Mouse (Mus musculus) heart, embryonic 11.5 days (tissue): ENCODE measurements at regions not wholly inside any gene's neighbourhood (a gene's known extent, or its start where the extent isn't known, plus 50 kb on each side); places are given as distances from the start of the nearest gene placed in this dataset.

Source experiments
- ATAC-seq: fragments of 200-750 bp; cut with Nextera tagmentation; replicated peaks from 2 replicates; pipeline ENCODE4 v1.8.0; 2017; ENCODE audit warnings: moderate library complexity; ENCODE audit not compliant: insufficient number of reproducible peaks, low FRiP score, low TSS enrichment
- H3K27ac ChIP-seq: fragments of 300-500 bp; sonication (generic); 2 replicates; pipeline ENCODE4 v1.5.1; 2014; ENCODE audit warnings: mild to moderate bottlenecking, low read depth, low read length
- H3K27me3 ChIP-seq: fragments of 300-500 bp; sonication (generic); 2 replicates; pipeline ENCODE4 v1.6.1; 2014; ENCODE audit warnings: mild to moderate bottlenecking, low read length, mixed read lengths; ENCODE audit not compliant: control insufficient read depth, insufficient read depth
- H3K36me3 ChIP-seq: fragments of 300-500 bp; sonication (generic); 2 replicates; pipeline ENCODE4 v1.6.1; 2014; ENCODE audit warnings: mild to moderate bottlenecking, low read length, moderate library complexity, mixed read lengths; ENCODE audit not compliant: control insufficient read depth, insufficient read depth
- H3K4me1 ChIP-seq: fragments of 300-500 bp; sonication (generic); 2 replicates; pipeline ENCODE4 v1.6.1; 2014; ENCODE audit warnings: low read length; ENCODE audit not compliant: control insufficient read depth, insufficient read depth
- H3K4me2 ChIP-seq: fragments of 300-500 bp; sonication (generic); 2 replicates; pipeline ENCODE4 v1.6.1; 2014; ENCODE audit warnings: mild to moderate bottlenecking, moderate library complexity
- H3K4me3 ChIP-seq: fragments of 300-500 bp; sonication (generic); 2 replicates; pipeline ENCODE4 v1.5.1; 2014; ENCODE audit warnings: low read depth, low read length
- H3K9ac ChIP-seq: fragments of 300-500 bp; sonication (generic); 2 replicates; pipeline ENCODE4 v1.6.1; 2014; ENCODE audit warnings: mild to moderate bottlenecking, low read depth, low read length, moderate library complexity
- H3K9me3 ChIP-seq: fragments of 300-500 bp; sonication (generic); replicated peaks from 2 replicates; pipeline ENCODE4 v1.6.1; 2016; ENCODE audit warnings: low read length; ENCODE audit not compliant: control insufficient read depth
- WGBS: fragments of 180-500 bp; shearing (Covaris S2); extraction: QIAGEN DNeasy Blood & Tissue Kit; methylation state at CpG from one replicate; pipeline ENCODE4 v1.1.7; 2014; ENCODE audit not compliant: insufficient replicate concordance; 5-methylcytosine and 5-hydroxymethylcytosine counted together

DNA sequence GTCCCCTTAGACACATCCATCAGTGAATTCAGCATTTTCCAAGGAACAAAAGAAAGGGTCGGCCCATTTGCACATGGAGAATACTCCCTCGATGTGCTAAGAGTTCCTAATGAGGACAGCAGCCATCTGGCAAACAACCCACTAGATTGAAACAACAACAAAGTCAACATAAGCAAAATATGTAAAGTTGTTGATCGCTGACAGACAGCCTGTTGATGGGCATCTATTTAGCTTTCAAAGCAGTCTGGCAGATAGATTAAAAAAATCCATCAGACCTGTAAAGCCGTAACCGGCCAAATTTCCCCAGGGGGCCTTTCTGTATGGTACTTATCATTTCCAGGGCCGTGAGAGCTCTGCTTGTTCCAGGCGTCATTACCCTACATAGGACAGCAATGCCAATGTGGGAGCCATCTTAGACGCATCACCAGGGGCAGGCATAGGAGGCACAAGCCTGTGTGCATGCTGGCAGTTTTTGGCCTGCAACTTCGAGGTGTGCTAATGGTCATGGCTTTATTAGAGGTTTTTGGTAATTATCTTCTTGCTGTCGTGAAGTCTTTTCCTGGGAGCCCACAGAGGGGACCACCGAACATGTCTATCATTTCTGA is 85.7 kb downstream of the Gm11011 start:
- no peaks in the 10 kb centered on the region for H3K9me3 ChIP-seq
- H3K4me1 ChIP-seq: no peaks in the 10 kb centered on the region
- H3K9ac ChIP-seq: no peak overlapping the region
- H3K27me3 ChIP-seq: no peaks in the 10 kb centered on the region
- 86% methylated on average over 11 of the region's 11 CpGs for WGBS
- no peak overlapping the region for H3K4me3 ChIP-seq
- ATAC-seq: no peak
- no peak overlapping the region for H3K27ac ChIP-seq
- no peak overlapping the region for H3K4me2 ChIP-seq
- no peaks in the 10 kb centered on the region for H3K36me3 ChIP-seq

GRCm38 (mm10) chr2:169495368-169495767 is 92.2 kb downstream of the Gm11011 start:
- WGBS: 85% methylated on average over 10 of the region's 10 CpGs
- Histone ChIP-seq H3K27me3 (no peaks in the 10 kb centered on the region), H3K36me3 (no peaks in the 10 kb centered on the region), H3K9me3 (no peaks in the 10 kb centered on the region), H3K9ac (no peak overlapping the region), H3K4me1 (peaks cover 10% of the 10 kb centered on the region), H3K4me3 (no peak overlapping the region), H3K27ac (no peak overlapping the region), H3K4me2 (no peak overlapping the region)
- ATAC-seq: no peak

DNA sequence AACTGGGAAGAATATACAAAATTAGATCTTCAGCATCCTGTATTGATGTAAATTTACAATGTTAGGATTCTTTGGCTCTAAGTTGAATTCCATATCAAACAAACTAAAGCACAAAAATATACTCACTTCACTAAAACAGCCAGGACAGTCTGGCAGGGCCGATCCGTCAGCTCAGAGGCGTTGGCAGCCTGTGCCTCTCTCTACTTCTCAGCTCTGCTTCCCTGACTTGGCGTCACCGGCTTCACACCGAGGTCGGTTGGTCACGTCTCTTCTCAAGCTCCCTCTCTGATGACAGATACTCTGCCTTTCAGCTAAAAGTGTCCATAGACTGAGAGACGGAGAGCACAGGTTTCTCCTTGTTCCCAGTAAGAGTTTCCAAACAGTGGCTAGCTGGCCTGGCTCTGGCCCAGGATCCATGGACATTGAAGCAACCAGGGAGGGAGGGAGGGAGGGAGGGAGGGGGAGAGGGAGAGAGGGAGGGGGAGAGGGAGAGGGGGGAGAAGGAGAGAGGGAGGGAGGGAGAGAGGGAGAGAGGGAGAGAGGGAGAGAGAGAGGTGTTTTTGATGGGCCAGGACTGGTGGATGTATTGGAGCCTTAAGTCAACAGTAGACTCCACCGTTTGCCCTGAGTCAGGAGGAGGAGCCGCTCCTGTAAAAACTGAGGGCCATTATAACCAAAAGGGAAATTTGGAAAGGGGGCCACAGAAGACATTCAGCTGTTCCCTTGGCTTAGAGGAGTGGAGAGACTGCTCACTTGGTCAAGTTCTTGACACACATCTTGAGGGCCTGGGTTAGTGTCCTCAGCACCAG is 92.8 kb downstream of the Gm11011 start:
- ATAC-seq: no peak
- no peak overlapping the region for H3K9ac ChIP-seq
- H3K4me1 ChIP-seq: peaks cover 10% of the 10 kb centered on the region
- 46% methylated on average over 11 of the region's 11 CpGs for WGBS
- H3K4me3 ChIP-seq: no peak overlapping the region
- no peak overlapping the region for H3K4me2 ChIP-seq
- no peak overlapping the region for H3K27ac ChIP-seq
- no peaks in the 10 kb centered on the region for H3K27me3 ChIP-seq
- H3K9me3 ChIP-seq: no peaks in the 10 kb centered on the region
- H3K36me3 ChIP-seq: no peaks in the 10 kb centered on the region

- H3K36me3 ChIP-seq: no peaks in the 10 kb centered on the region
- no peaks in the 10 kb centered on the region for H3K9me3 ChIP-seq
- H3K9ac ChIP-seq: peak overlapping the region; percentile 1; the same call in 1 of the 2 replicates
- H3K4me1 ChIP-seq: peaks cover 10% of the 10 kb centered on the region
- H3K27ac ChIP-seq: no peak overlapping the region
- H3K4me2 ChIP-seq: peak overlapping the region; percentile 25; the same call in 1 of the 2 replicates
- ATAC-seq: no peak
- H3K4me3 ChIP-seq: no peak overlapping the region
- 43% methylated on average over 16 of the region's 16 CpGs for WGBS
- no peaks in the 10 kb centered on the region for H3K27me3 ChIP-seq
Observed at GRCm38 (mm10) chr2:169493609-169494275, 93.8 kb downstream of the Gm11011 start.

- no peak overlapping the region for H3K9ac ChIP-seq
- no peaks in the 10 kb centered on the region for H3K27me3 ChIP-seq
- ATAC-seq: no peak
- WGBS: 67% methylated on average over 8 of the region's 8 CpGs
- H3K4me1 ChIP-seq: peaks cover 3% of the 10 kb centered on the region; the same call in 1 of the 2 replicates
- H3K27ac ChIP-seq: no peak overlapping the region
- no peak overlapping the region for H3K4me2 ChIP-seq
- no peak overlapping the region for H3K4me3 ChIP-seq
- H3K36me3 ChIP-seq: no peaks in the 10 kb centered on the region
- H3K9me3 ChIP-seq: no peaks in the 10 kb centered on the region
Observed at GRCm38 (mm10) chr2:169483934-169484333, 103.6 kb downstream of the Gm11011 start.

DNA sequence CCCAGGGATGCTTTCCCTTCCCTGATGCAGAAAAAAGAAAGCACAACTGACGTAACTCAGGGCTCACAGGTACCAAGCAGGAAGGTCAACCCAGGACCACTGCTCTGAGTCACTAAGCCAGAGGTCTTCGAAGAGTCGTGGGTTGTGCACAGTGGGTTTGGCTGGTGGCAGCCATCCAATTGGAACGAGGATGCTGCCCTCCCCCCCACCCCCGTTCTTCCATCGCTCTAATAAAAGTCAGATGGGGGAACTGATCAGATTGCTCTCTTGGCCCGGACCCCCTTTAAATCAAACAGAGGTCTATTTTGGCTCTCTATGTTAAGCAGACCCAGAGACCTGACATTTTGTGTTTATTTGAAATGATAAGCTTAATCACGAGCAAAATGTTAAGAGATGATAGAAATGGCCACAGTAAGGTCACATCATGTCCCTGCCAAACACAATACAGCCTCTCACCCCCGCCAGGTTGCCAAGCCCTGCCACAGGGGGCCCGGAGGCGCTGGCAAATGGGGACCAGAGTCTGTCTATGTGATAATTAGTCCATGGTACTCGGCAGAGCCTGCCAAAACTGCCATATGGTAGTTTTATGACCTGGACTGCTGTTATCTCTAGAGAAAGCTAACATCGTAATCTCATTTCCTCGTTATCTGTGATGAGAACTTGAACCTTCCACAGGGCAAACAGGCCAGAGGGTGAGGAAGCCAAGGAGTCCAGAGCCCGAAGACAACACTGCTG is 105.6 kb downstream of the Gm11011 start:
- Histone ChIP-seq H3K36me3 (no peaks in the 10 kb centered on the region), H3K9ac (no peak overlapping the region), H3K9me3 (no peaks in the 10 kb centered on the region), H3K4me1 (peaks cover 3% of the 10 kb centered on the region; the same call in 1 of the 2 replicates), H3K27ac (no peak overlapping the region), H3K4me2 (no peak overlapping the region), H3K27me3 (no peaks in the 10 kb centered on the region), H3K4me3 (no peak overlapping the region)
- WGBS: 35% methylated on average over 15 of the region's 15 CpGs
- no peak for ATAC-seq

DNA sequence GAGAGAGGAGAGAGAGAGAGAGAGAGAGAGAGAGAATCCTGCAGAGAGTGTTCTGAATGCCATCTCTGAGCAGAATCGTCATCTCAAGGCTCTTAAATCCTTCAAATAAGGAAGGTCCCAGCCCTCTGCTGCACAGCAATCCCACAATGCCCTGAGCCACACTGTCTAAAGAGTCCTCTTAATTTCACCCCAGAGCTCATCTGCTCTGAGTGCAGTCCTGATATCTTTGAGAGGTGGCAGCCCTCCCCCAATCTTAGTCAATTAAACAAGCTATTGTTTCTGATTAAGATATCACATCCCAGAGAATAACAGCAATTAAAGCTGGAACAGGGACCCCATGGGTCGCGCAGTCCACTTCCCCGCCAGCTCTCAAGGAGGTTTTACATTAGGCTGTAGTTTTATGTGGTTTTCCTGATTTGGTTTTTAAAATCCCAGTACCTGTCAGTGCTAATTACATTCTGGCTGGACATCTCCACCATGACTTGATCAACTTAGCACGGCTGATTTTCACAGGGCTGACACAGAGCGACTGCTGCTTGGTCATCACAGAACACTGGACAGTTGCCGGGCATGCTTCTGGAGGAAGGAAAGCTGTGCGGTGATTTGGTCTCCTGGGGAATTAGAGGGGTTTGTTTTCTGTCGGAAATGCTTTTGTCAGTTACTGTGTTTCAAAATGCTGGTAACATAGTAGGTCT is 113.0 kb downstream of the Gm11011 start:
- Histone ChIP-seq H3K4me2 (no peak overlapping the region), H3K4me1 (no peaks in the 10 kb centered on the region), H3K9ac (no peak overlapping the region), H3K4me3 (no peak overlapping the region), H3K9me3 (no peaks in the 10 kb centered on the region), H3K36me3 (no peaks in the 10 kb centered on the region), H3K27me3 (no peaks in the 10 kb centered on the region), H3K27ac (no peak overlapping the region)
- ATAC-seq: no peak
- 56% methylated on average over 9 of the region's 9 CpGs for WGBS

GRCm38 (mm10) chr2:169469538-169469937 is 118.0 kb downstream of the Gm11011 start:
- WGBS: 83% methylated on average over 10 of the region's 10 CpGs
- H3K9ac ChIP-seq: no peak overlapping the region
- no peak for ATAC-seq
- no peaks in the 10 kb centered on the region for H3K9me3 ChIP-seq
- H3K4me3 ChIP-seq: no peak overlapping the region
- no peak overlapping the region for H3K4me2 ChIP-seq
- H3K4me1 ChIP-seq: no peaks in the 10 kb centered on the region
- H3K27me3 ChIP-seq: no peaks in the 10 kb centered on the region
- no peaks in the 10 kb centered on the region for H3K36me3 ChIP-seq
- H3K27ac ChIP-seq: no peak overlapping the region
